Mouse (Mus musculus) left cerebral cortex, adult 2 months (tissue): ENCODE results near the gene Med29. TPM values are rescaled to one million over a fixed set of nuclear protein-coding genes. Genes with fewer than 3 reads are reported as not detected.
A peak's percentile ranks its signal among the peaks of the same experiment; 100 is the strongest.

Experiments
- DNase-seq, 2 experiments: peaks; one replicate each; pipeline ENCODE4 v3.0.0; 2021 to 2022; ENCODE audit warnings: low spot score in 2 of 2, mixed read lengths in 1 of 2; ENCODE audit errors: extremely low spot score in 1 of 2
- H3K27ac ChIP-seq: fragments of 200-600 bp; 2 replicates; pipeline ENCODE4 v1.8.1; 2022
- H3K4me3 ChIP-seq: fragments of 200-600 bp; 2 replicates; pipeline ENCODE4 v1.8.1; 2022
- CTCF ChIP-seq: fragments of 200-600 bp; IDR thresholded peaks from 2 replicates; pipeline ENCODE4 v1.8.1; 2022; ENCODE audit warnings: antibody characterized with exemption, mild to moderate bottlenecking, moderate library complexity
- intact Hi-C: fragments of 180-260 bp; cut with DNase I; formaldehyde crosslinking; loops from one replicate; pipeline ENCODE4 v1.15.1; 2025
- total RNA-seq, 2 experiments: library from RNA; stranded (reverse); gene quantifications; 2 replicates each; pipeline ENCODE4 v1.2.3; 2021

Med29 gene
- total RNA-seq, 2 experiments from 2014 or later = 18.1 to 18.8 TPM

DNA sequence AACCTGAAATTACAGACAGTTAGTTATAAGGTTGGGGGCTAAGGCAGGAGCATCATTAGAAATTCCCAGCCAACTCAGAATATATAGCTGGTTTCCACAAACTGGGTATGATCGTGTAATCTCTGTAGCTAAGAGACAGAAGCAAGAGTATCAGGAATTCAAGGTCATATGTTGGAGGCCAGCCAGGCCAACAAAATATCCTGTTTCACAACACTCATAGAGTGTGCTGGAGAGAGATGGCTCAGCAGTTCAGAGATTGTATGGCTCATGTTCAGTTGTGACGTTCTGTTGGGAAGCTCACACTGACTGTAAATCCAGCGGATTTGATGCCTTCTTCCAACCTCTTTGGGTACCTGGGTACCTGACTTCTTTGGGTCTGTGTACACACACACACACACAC, 44.8 kb downstream of the Med29 start:
- no peak for TF ChIP-seq CTCF
- no peak for DNase-seq
- Histone ChIP-seq H3K4me3 (no peak overlapping the region), H3K27ac (no peak overlapping the region)
- intact Hi-C loops = no loop called here

DNA sequence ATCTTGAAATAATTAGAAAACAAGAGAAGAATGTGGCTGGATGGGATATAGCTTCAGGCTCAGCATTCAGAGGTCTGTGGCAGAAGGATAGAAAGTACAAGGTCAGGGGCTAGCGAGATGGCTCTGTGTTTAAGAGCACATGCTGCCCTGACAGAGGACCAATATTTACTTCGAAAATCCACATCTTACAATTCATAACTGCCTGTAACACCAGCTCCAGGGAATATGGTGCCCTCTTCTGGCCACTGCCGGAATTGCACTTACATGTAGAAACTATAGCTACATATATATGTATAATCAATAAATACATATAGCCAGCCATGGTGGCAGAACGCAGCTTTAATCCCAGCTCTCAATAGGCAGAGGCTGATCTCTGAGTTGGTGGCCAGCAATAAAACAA, 47.9 kb downstream of the Med29 start:
- H3K27ac ChIP-seq = no peak overlapping the region
- intact Hi-C loops = no loop called here
- H3K4me3 ChIP-seq = no peak overlapping the region
- peak; percentile 77 for TF ChIP-seq CTCF
- peak in 1 of 2 experiments; percentile 60 for DNase-seq

DNA sequence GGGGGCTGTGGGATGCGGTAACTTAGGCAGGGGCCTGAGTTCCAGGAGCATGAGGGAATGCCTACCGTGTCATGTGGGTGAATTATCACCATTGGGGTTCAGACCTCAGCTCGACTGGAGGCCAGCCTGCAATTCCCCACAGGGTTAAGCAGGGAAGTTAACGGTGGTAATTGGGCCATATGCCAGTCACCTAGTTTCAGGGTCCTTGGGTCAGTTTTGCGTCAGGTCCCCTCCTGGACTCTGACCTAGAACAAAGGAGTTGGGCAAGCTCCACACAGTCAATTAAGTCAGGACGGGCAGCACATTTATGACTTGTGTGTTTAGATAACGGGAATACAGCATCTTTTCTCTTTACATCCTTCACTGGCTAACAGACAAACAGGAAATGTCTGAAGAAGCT, 51.1 kb downstream of the Med29 start:
- no peak for TF ChIP-seq CTCF
- no peak overlapping the region for H3K4me3 ChIP-seq
- intact Hi-C loops = no loop called here
- DNase-seq = no peak
- H3K27ac ChIP-seq = no peak overlapping the region

DNA sequence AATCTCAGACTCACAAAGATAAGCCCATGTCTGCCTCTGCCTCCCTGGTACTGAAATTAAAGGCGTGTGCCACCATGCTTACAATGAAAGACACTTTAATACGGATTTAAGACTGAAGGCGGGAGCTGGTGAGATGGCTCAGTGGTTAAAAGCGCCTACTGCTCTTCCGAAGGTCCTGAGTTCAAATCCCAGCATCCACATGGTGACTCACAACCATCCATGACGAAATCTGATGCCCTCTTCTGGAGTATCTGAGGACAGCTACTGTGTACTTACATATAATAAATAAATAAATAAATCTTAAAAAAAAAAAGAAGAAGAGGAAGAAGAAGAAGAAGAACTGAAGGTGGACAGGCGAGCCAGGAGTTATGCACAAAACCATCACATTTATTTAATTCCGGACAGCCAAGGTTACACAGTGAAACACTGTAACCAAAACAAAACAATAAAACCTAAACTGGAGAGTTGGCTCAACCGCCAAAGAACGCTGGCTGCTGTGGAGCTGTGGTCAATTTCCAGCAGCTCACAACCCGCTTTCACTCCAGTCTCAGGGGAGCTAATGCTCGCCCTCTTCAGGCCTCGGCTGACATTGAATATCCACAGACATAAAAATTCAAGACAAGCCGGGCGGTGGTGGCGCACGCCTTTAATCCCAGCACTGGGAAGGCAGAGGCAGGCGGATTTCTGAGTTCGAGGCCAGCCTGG, 53.1 kb downstream of the Med29 start:
- DNase-seq = peak in 1 of 2 experiments; percentile 29

DNA sequence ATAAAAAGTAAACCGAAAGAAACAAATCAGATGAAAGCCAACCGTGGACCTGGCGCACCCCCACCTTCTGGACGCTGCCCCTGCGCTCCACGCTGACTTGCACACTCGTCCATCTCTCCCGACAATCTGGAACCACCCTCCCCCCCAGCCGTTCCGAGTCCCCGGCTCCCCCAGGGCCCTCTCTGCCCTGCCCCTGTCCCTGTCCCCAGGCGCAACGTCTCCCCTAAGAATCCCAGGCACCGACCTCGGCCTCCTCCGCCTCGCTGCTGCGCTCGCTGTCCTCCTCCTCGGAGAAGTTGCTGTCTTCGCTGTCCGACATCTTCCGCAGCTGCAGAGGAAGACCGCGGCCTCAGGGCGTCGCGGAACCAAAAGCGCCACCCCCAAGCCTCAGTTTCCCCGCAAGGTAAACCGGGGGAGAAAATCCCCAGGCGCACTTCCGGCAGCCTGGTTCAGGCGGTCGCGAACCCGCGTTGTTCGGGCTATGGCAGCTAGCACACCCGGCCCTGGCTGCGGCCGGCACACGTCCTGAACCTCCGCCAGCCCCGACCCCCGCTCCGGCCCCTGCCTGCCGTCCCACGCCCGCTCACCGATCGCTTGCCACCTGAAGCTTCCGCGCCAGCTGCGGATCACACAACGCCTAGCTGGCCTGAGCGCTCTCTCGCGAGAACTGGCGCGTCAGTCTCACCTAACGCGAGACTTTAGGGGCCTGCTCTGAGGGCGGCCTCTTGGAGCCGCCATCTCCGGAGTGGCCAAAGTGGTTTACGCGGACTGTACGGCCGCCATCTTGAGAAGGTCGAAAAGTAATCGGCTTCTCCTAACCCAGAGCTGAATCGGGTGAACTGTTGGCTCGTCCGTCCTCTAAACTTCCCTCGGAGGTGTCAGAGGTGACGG, 54.2 kb downstream of the Med29 start, which contains the start of gene Supt5:
Gene Supt5, minus strand, starts transcription at position 639 of the 891 bp plus-strand sequence.
- DNase-seq = peak; percentile 95 to 97
- intact Hi-C loops = loop anchor here (1.0 to 5.0 kb wide), 3 partner anchors 12 to 61 kb away; partner anchors contain the start of genes Eid2b, Rps16 and Timm50
- Histone ChIP-seq H3K27ac (peak within 1 kb of the TSS; percentile 91), H3K4me3 (peak within 1 kb of the TSS; percentile 84)
- TF ChIP-seq CTCF = no peak

More for the DNA sequence above, 53.1 kb downstream of the Med29 start:
- Histone ChIP-seq H3K27ac (peak overlapping the region; percentile 91), H3K4me3 (peak overlapping the region; percentile 84)
- TF ChIP-seq CTCF = peak; percentile 42
- intact Hi-C loops = loop anchor here (2.0 to 5.0 kb wide), 2 partner anchors 27 to 62 kb away; partner anchors contain the start of genes Eid2b and Timm50

Other genes starting within 250 kb of the Med29 start
- gene Fbl, start 223.0 kb downstream of the Med29 start, total RNA-seq = 10 to 100 TPM; 50.0 to 52.1 TPM
- 10 to 100 TPM; 49.8 to 50.2 TPM for gene Dyrk1b, start 213.2 kb downstream of the Med29 start, total RNA-seq
- 10 to 100 TPM; 63.3 to 64.4 TPM for gene Eid2, start 124.8 kb downstream of the Med29 start, total RNA-seq
- 10 to 100 TPM; 32.3 to 33.4 TPM for gene Eid2b, start 115.0 kb downstream of the Med29 start, total RNA-seq
- 1 to 10 TPM in 1 of 2 experiments, under 1 TPM in 1; 0.79 to 1.1 TPM for gene Selenov, start 101.5 kb downstream of the Med29 start, total RNA-seq
- 1 to 10 TPM; 1.1 to 1.9 TPM for gene Dll3, start 90.5 kb downstream of the Med29 start, total RNA-seq
- 10 to 100 TPM; 41.7 to 47.0 TPM for gene Timm50, start 80.6 kb downstream of the Med29 start, total RNA-seq
- 100 to 1,000 TPM; 124 to 126 TPM for gene Supt5, start 54.0 kb downstream of the Med29 start, total RNA-seq
- 100 to 1,000 TPM; 440 to 450 TPM for gene Rps16, start 42.1 kb downstream of the Med29 start, total RNA-seq
- gene Plekhg2, start 20.1 kb downstream of the Med29 start, total RNA-seq = 1 to 10 TPM; 7.1 to 7.7 TPM
- 1 to 10 TPM; 2.3 to 2.8 TPM for gene Zfp36, start 12.5 kb downstream of the Med29 start, total RNA-seq
- gene Paf1, start 243 bp upstream of the Med29 start, total RNA-seq = 10 to 100 TPM; 65.7 to 66.8 TPM
- 1 to 10 TPM; 1.3 to 1.6 TPM for gene Gmfg, start 44.7 kb upstream of the Med29 start, total RNA-seq
- 100 to 1,000 TPM in 1 of 2 experiments, 10 to 100 TPM in 1; 96.7 to 105 TPM for gene Lrfn1, start 59.3 kb upstream of the Med29 start, total RNA-seq
- gene Ifnl2, start 117.7 kb upstream of the Med29 start, total RNA-seq = not detected
- gene Ifnl3, start 130.1 kb upstream of the Med29 start, total RNA-seq = not detected
- gene Sycn, start 148.2 kb upstream of the Med29 start, total RNA-seq = not detected
- under 1 TPM in 1 of 2 experiments, not detected in 1; 0.30 TPM for gene Nccrp1, start 154.5 kb upstream of the Med29 start, total RNA-seq
- gene Samd4b, start 205.4 kb upstream of the Med29 start, total RNA-seq = 10 to 100 TPM; 74.9 to 78.9 TPM
- 1 to 10 TPM; 8.2 to 9.8 TPM for gene Pak4, start 205.5 kb upstream of the Med29 start, total RNA-seq
- 1 to 10 TPM; 1.4 to 2.5 TPM for gene Acp7, start 238.6 kb upstream of the Med29 start, total RNA-seq